10 mouse cellular contexts compared by ENCODE assay signal in the genomic region with DNA sequence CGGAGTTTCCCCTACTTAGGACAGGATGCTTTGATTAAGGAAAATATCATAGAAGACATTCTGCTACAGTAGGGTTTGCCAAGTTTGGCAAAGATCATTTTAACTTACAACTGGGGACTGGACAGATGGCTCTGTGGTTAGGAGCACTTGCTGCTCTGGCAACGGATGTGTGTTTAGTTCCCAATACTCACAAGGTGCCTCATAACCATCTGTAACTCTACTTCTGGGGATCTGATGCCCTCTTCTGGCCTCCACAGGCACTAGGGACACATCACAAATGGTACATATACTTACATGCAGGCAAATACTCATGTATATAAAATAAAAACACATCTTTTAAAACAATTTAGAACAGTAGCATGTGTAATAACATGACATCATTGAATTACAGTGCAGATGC. TPM values are rescaled to one million over a fixed set of nuclear protein-coding genes. Genes with fewer than 3 reads are reported as not detected.
DNase-seq lines count a peak whose midpoint lies in the region; ATAC-seq and TF ChIP-seq lines count a peak whose summit lies in the region.
"Had no signal": no experiment of that assay in that cellular context is flagged by ENCODE, and none has a peak within 500 bp of the region (broad histone marks: within the 10 kb centered on the region; RNA-seq: fewer than 3 reads in every experiment).

No protein-coding gene starts in this region.

- no peak overlapping the region for H3K4me3 ChIP-seq in forebrain, embryonic 15.5 days
- H3K4me3 ChIP-seq in forebrain, embryonic 12.5 days (replicated peaks) = no peak overlapping the region
- no peak overlapping the region for H3K4me3 ChIP-seq in lung, embryonic 14.5 days (ENCODE audit: low read depth, low read length)
- H3K4me3 ChIP-seq in lung, adult 2 months (replicated peaks; ENCODE audit: extremely low read depth, low read depth, low read length) = no peak overlapping the region

- H3K9me3 ChIP-seq in forebrain, embryonic 15.5 days = no peaks in the 10 kb centered on the region
- no peaks in the 10 kb centered on the region for H3K9me3 ChIP-seq in forebrain, embryonic 12.5 days
- H3K9me3 ChIP-seq in lung, embryonic 14.5 days (ENCODE audit: low read depth, low read length) = no peaks in the 10 kb centered on the region
- H3K9me3 ChIP-seq: G1E had no signal

- H3K36me3 ChIP-seq in forebrain, embryonic 15.5 days = no peaks in the 10 kb centered on the region
- H3K36me3 ChIP-seq in forebrain, embryonic 12.5 days (replicated peaks) = no peaks in the 10 kb centered on the region
- H3K36me3 ChIP-seq in lung, embryonic 14.5 days (ENCODE audit: insufficient read depth) = no peaks in the 10 kb centered on the region
- H3K36me3 ChIP-seq: G1E had no signal

- H3K27ac ChIP-seq in forebrain, embryonic 15.5 days (replicated peaks) = no peak overlapping the region
- no peak overlapping the region for H3K27ac ChIP-seq in forebrain, embryonic 12.5 days
- no peak overlapping the region for H3K27ac ChIP-seq in lung, embryonic 14.5 days (ENCODE audit: low read depth)

- no peaks in the 10 kb centered on the region for H3K27me3 ChIP-seq in forebrain, embryonic 15.5 days
- no peaks in the 10 kb centered on the region for H3K27me3 ChIP-seq in forebrain, embryonic 12.5 days
- H3K27me3 ChIP-seq in lung, embryonic 14.5 days (ENCODE audit: insufficient read depth, low read length) = no peaks in the 10 kb centered on the region

- no peaks in the 10 kb centered on the region for H3K4me1 ChIP-seq in forebrain, embryonic 15.5 days
- no peaks in the 10 kb centered on the region for H3K4me1 ChIP-seq in forebrain, embryonic 12.5 days
- H3K4me1 ChIP-seq in lung, embryonic 14.5 days (ENCODE audit: insufficient read depth) = no peaks in the 10 kb centered on the region
- no peaks in the 10 kb centered on the region for H3K4me1 ChIP-seq in lung, adult 2 months (ENCODE audit: control insufficient read depth, insufficient read depth, low read length)

- TF ChIP-seq POLR2A in lung, adult 2 months (IDR thresholded peaks at IDR 0.05; ENCODE audit: borderline replicate concordance, extremely low read depth, low read depth, low read length) = no peak

- H3K9ac ChIP-seq in forebrain, embryonic 15.5 days (replicated peaks) = no peak overlapping the region
- no peak overlapping the region for H3K9ac ChIP-seq in forebrain, embryonic 12.5 days
- no peak overlapping the region for H3K9ac ChIP-seq in lung, embryonic 14.5 days

- no peak overlapping the region for H3K4me2 ChIP-seq in forebrain, embryonic 15.5 days (replicated peaks)
- no peak overlapping the region for H3K4me2 ChIP-seq in forebrain, embryonic 12.5 days
- H3K4me2 ChIP-seq in lung, embryonic 14.5 days = no peak overlapping the region

- WGBS in forebrain, embryonic 15.5 days = 41% methylated on average over 2 of the region's 2 CpGs
- WGBS in forebrain, embryonic 12.5 days = 59% methylated on average over 2 of the region's 2 CpGs
- 41% methylated on average over 2 of the region's 2 CpGs for WGBS in lung, embryonic 14.5 days
- 44% methylated on average over 2 of the region's 2 CpGs for WGBS in lung, adult 2 months

- TF ChIP-seq CTCF in lung, embryonic 14.5 days (IDR thresholded peaks at IDR 0.05; ENCODE audit: low read depth) = peak; percentile 63
- TF ChIP-seq CTCF in lung, adult 2 months (IDR thresholded peaks at IDR 0.05; ENCODE audit: insufficient read depth, low read length) = no peak

- peak; percentile 55 for DNase-seq in lung, embryonic 14.5 days
- no peak for DNase-seq in lung, adult 2 months
- DNase-seq in cerebellum, postnatal 10 days = peak; percentile 80 to 83
- DNase-seq in kidney, postnatal 10 days = peak; percentile 56
- DNase-seq in retina, postnatal 1 day = peak; percentile 49
- no peak for DNase-seq in c-Kit-positive CD71-positive TER-119-positive erythroid progenitor cells, embryonic 14.5 days (ENCODE audit: low spot score)

- ATAC-seq in forebrain, embryonic 15.5 days (replicated peaks) = peak; percentile 58; the same call in 1 of the 2 replicates
- ATAC-seq in forebrain, embryonic 12.5 days (ENCODE audit: low FRiP score) = no peak
- no peak for ATAC-seq in lung, embryonic 14.5 days (ENCODE audit: insufficient read depth)

RNA-seq across cellular contexts. Expression of gene Rnf212b, which starts 3.9 kb away (rescaled TPM):
- polyA plus RNA-seq in forebrain, embryonic 15.5 days (2015; fragmentation: Nextera tagmentation; extraction: Ambion mirVana) = not detected in 2 replicates
- not detected in 2 replicates for polyA plus RNA-seq in forebrain, embryonic 12.5 days (2016; fragmentation: Nextera tagmentation; extraction: Ambion mirVana)
- not detected in 2 replicates for polyA plus RNA-seq in lung, embryonic 14.5 days (2014; fragmentation: Nextera tagmentation; extraction: Ambion mirVana)
- polyA plus RNA-seq in lung, adult 2 months (2012; rRNA removed) = not detected in 2 replicates
- polyA plus RNA-seq: G1E; heart, embryonic 16.5 days had no signal

RNA-seq across cellular contexts. Expression of gene Slc7a8, which starts 36.0 kb away (rescaled TPM):
- polyA plus RNA-seq in forebrain, embryonic 15.5 days (2015; fragmentation: Nextera tagmentation; extraction: Ambion mirVana) = 6.4 and 8.2 TPM in 2 replicates
- 2.3 and 2.7 TPM in 2 replicates for polyA plus RNA-seq in forebrain, embryonic 12.5 days (2016; fragmentation: Nextera tagmentation; extraction: Ambion mirVana)
- 2.7 and 3.0 TPM in 2 replicates for polyA plus RNA-seq in lung, embryonic 14.5 days (2014; fragmentation: Nextera tagmentation; extraction: Ambion mirVana)
- 2.9 and 4.0 TPM in 2 replicates for polyA plus RNA-seq in lung, adult 2 months (2012; rRNA removed)

RNA-seq across cellular contexts. Expression of gene Homez, which starts 53.0 kb away (rescaled TPM):
- 11.1 and 13.5 TPM in 2 replicates for polyA plus RNA-seq in forebrain, embryonic 15.5 days (2015; fragmentation: Nextera tagmentation; extraction: Ambion mirVana)
- 13.9 and 18.5 TPM in 2 replicates for polyA plus RNA-seq in forebrain, embryonic 12.5 days (2016; fragmentation: Nextera tagmentation; extraction: Ambion mirVana)
- polyA plus RNA-seq in lung, embryonic 14.5 days (2014; fragmentation: Nextera tagmentation; extraction: Ambion mirVana) = 10.4 and 13.2 TPM in 2 replicates
- polyA plus RNA-seq in lung, adult 2 months (2012; rRNA removed) = 3.3 and 5.3 TPM in 2 replicates

RNA-seq across cellular contexts. Expression of gene Ppp1r3e, which starts 59.6 kb away (rescaled TPM):
- 1.7 and 2.3 TPM in 2 replicates for polyA plus RNA-seq in forebrain, embryonic 15.5 days (2015; fragmentation: Nextera tagmentation; extraction: Ambion mirVana)
- 1.1 and 1.3 TPM in 2 replicates for polyA plus RNA-seq in forebrain, embryonic 12.5 days (2016; fragmentation: Nextera tagmentation; extraction: Ambion mirVana)
- polyA plus RNA-seq in lung, embryonic 14.5 days (2014; fragmentation: Nextera tagmentation; extraction: Ambion mirVana) = 1.5 and 1.6 TPM in 2 replicates
- 17.8 and 24.4 TPM in 2 replicates for polyA plus RNA-seq in lung, adult 2 months (2012; rRNA removed)

Comparison
In these comparisons a context has a peak if more than half of its experiments do, and no peak if none do; other contexts are left out.
1. DNase-seq: peak in lung, embryonic 14.5 days (single experiment), cerebellum, postnatal 10 days (2 of 2), kidney, postnatal 10 days (single experiment) and retina, postnatal 1 day (single experiment); none in lung, adult 2 months (single experiment) and c-Kit-positive CD71-positive TER-119-positive erythroid progenitor cells, embryonic 14.5 days (single experiment).